Mouse (Mus musculus) myocyte (in vitro differentiated cells): ENCODE data around the gene Rsph4a. TPM values are rescaled to one million over a fixed set of nuclear protein-coding genes. Genes with fewer than 3 reads are reported as not detected.
A peak's percentile ranks its signal among the peaks of the same experiment; 100 is the strongest.

Experiments used
- H3K27me3 ChIP-seq: one replicate; pipeline ENCODE4 v1.6.1; 2011; ENCODE audit not compliant: control insufficient read depth, insufficient read depth, insufficient read length
- H3K36me3 ChIP-seq: one replicate; pipeline ENCODE4 v1.6.1; 2011; ENCODE audit not compliant: control insufficient read depth, insufficient read depth
- H3K4me2 ChIP-seq: one replicate; pipeline ENCODE4 v1.6.1; 2011; ENCODE audit warnings: low read depth, control low read depth
- H3K4me3 ChIP-seq: one replicate; pipeline ENCODE4 v1.5.1; 2011; ENCODE audit warnings: mild to moderate bottlenecking, control low read depth, moderate library complexity
- H3K79me2 ChIP-seq: one replicate; pipeline ENCODE4 v1.6.1; 2011; ENCODE audit not compliant: control insufficient read depth, insufficient read depth
- H3ac ChIP-seq: one replicate; pipeline ENCODE4 v1.6.1; 2011; ENCODE audit not compliant: control insufficient read depth, insufficient read length
- CEBPB ChIP-seq: IDR thresholded peaks from 2 replicates; pipeline ENCODE4 v1.6.1; 2011; ENCODE audit warnings: mild to moderate bottlenecking, moderate library complexity; ENCODE audit not compliant: poor library complexity, insufficient read depth, severe bottlenecking
- E2F4 ChIP-seq: IDR thresholded peaks from one replicate; pipeline ENCODE4 v1.6.1; 2011; ENCODE audit warnings: mild to moderate bottlenecking, control low read depth, moderate library complexity; ENCODE audit not compliant: insufficient read depth
- MAX ChIP-seq: IDR thresholded peaks from one replicate; pipeline ENCODE4 v1.6.1; 2011; ENCODE audit warnings: low read depth, mild to moderate bottlenecking, control low read depth
- MYOD1 ChIP-seq, 3 experiments: IDR thresholded peaks; one replicate each; pipeline ENCODE4 v1.6.1; 2011; ENCODE audit warnings: control low read depth in 2 of 3, low read depth in 2 of 3, mild to moderate bottlenecking in 2 of 3, moderate library complexity in 1 of 3; ENCODE audit not compliant: insufficient read length in 2 of 3, control insufficient read depth in 1 of 3
- MYOG ChIP-seq, 3 experiments: IDR thresholded peaks; one replicate each; pipeline ENCODE4 v1.6.1; 2011; ENCODE audit warnings: control low read depth in 2 of 3, low read depth in 2 of 3, mild to moderate bottlenecking in 2 of 3; ENCODE audit not compliant: insufficient read length in 2 of 3, control insufficient read depth in 1 of 3, insufficient read depth in 1 of 3
- POLR2A ChIP-seq: IDR thresholded peaks from one replicate; pipeline ENCODE4 v1.6.1; 2011; ENCODE audit warnings: low read depth, mild to moderate bottlenecking, control low read depth, moderate library complexity; ENCODE audit not compliant: insufficient read length
- POLR2AphosphoS2 ChIP-seq: IDR thresholded peaks from one replicate; pipeline ENCODE4 v1.6.1; 2011; ENCODE audit warnings: low read depth, control low read depth; ENCODE audit not compliant: insufficient read length
- REST ChIP-seq: IDR thresholded peaks from one replicate; pipeline ENCODE4 v1.6.1; 2011; ENCODE audit warnings: mild to moderate bottlenecking, control low read depth, moderate library complexity; ENCODE audit not compliant: insufficient read depth, insufficient read length
- SRF ChIP-seq: IDR thresholded peaks from one replicate; pipeline ENCODE4 v1.6.1; 2011; ENCODE audit warnings: low read depth; ENCODE audit not compliant: control insufficient read depth, insufficient read length
- TCF12 ChIP-seq: IDR thresholded peaks from one replicate; pipeline ENCODE4 v1.6.1; 2011; ENCODE audit warnings: mild to moderate bottlenecking, control low read depth; ENCODE audit not compliant: poor library complexity, insufficient read depth, severe bottlenecking
- TCF3 ChIP-seq: IDR thresholded peaks from one replicate; pipeline ENCODE4 v1.6.1; 2011; ENCODE audit warnings: low read depth, control low read depth; ENCODE audit not compliant: insufficient read length
- USF1 ChIP-seq: IDR thresholded peaks from one replicate; pipeline ENCODE4 v1.6.1; 2011; ENCODE audit warnings: low read depth, mild to moderate bottlenecking, control low read depth, moderate library complexity
- polyA plus RNA-seq: library from polyadenylated mRNA; unstranded; fragments of >200 nt; fragmentation: generic; extraction: Trizol; gene quantifications from one replicate; pipeline ENCODE4 v1.2.1, GENCODE M21; 2012; ENCODE audit warnings: missing spikeins

Rsph4a gene
- 0.01 TPM for polyA plus RNA-seq

DNA sequence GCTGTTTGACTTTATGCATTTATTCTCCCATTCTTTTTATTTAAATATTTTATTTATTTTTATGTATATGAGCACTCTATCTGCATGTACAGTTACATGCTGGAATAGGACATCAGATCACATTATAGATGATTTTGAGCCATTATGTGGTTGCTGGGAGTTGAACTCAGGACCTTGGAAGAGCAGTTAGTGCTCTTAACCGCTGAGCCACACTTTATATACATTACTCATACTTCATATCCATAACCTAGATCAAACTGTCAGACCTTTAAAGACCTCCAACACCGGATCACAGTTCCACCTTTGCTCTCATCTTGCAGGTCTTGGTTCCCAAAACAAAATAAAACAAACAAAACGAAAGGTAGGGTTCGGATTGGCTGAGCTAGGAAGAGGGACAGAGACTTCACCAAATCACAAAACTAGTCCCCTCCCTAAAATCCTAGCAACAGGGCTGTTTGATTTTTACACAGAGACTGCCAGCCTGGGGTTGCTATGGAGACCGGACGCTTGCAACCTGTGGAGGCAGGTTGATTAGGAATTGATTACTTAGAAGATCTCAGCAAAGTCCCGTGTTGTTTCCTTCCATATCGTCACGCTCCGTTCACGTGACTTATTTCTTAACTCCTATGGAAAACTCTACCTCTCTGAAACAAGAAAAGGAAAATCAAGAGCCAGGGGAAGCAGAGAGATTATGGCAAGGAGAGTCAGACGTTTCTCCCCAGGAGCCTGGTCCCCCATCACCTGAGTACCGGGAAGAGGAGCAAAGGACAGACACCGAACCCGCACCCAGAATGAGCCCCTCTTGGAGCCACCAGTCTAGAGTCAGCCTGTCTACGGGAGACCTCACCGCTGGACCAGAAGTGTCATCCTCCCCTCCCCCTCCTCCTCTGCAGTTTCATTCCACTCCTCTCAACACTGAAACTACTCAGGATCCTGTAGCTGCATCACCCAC is at the start of gene Rsph4a:
TSS of gene Rsph4a (plus strand) at position 582 of the 952 bp plus-strand sequence.
- Histone ChIP-seq H3K4me3 (peak within 1 kb of the TSS; percentile 11), H3K79me2 (no peaks in the 10 kb centered on the region), H3ac (no peak within 1 kb of the TSS), H3K27me3 (no peaks in the 10 kb centered on the region), H3K36me3 (no peaks in the 10 kb centered on the region), H3K4me2 (peak within 1 kb of the TSS; percentile 66)
- TF ChIP-seq TCF12 (no peak), POLR2A (no peak), USF1 (no peak), MYOG (IDR thresholded peaks at IDR 0.05; ENCODE audit: control insufficient read depth in 1 of 3, insufficient read depth in 1 of 3, insufficient read length in 2 of 3, low read depth in 2 of 3) (no peak), CEBPB (no peak), POLR2AphosphoS2 (no peak), MAX (no peak), TCF3 (no peak), MYOD1 (IDR thresholded peaks at IDR 0.05; ENCODE audit: control insufficient read depth in 1 of 3, insufficient read length in 2 of 3, low read depth in 2 of 3) (no peak), E2F4 (no peak), REST (no peak), SRF (no peak)

DNA sequence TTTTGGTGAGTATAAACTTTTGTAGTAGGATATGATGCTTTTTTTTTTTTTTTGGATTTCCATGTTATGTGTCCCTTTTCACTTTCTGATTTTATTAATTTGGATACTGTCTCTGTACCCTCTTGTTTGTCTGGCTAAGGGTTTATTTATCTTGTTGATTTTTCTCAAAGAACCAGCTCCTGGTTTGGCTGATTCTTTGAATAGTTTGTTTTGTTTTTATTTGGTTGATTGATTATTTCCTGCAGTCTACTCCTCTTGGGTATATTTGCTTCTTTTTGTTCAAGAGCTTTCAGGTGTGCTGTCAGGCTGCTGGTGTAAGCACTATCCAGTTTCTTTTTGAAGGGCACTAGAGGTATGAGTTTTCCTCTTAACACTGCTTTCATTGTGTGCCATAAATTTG is 47.5 kb upstream of the Rsph4a start, which contains the start of gene Sult3a1:
TSS of gene Sult3a1 (plus strand) at position 301 of the 400 bp plus-strand sequence.
- no peaks in the 10 kb centered on the region for H3K27me3 ChIP-seq
- TF ChIP-seq CEBPB (no peak), TCF12 (no peak), POLR2AphosphoS2 (no peak), TCF3 (no peak), SRF (no peak), E2F4 (no peak), REST (no peak), MYOG (IDR thresholded peaks at IDR 0.05; ENCODE audit: control insufficient read depth in 1 of 3, insufficient read depth in 1 of 3, insufficient read length in 2 of 3, low read depth in 2 of 3) (no peak), POLR2A (no peak), USF1 (no peak), MYOD1 (IDR thresholded peaks at IDR 0.05; ENCODE audit: control insufficient read depth in 1 of 3, insufficient read length in 2 of 3, low read depth in 2 of 3) (no peak), MAX (no peak)

DNA sequence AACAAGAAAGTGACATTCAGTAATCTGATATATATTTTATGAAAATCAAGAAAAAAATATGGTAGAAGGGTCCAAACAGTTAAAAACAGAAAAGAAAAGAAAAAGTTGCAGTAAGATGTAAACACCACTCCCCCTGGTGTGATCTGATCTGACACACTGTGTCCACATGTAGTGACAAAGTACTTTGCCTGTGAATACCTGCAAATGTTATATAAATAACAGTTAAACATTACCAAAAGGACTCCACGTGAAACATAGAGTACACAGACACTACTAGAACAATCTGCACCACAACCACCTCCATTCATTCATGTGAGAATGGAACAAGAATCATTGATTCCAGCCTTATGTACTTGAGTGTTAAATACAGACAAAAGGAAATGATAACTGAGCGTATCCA is 38.9 kb upstream of the Rsph4a start:
- no peak overlapping the region for H3K4me3 ChIP-seq
- H3ac ChIP-seq, result no peak overlapping the region
- TF ChIP-seq TCF12 (no peak), MAX (no peak), E2F4 (no peak), MYOG (IDR thresholded peaks at IDR 0.05; ENCODE audit: control insufficient read depth in 1 of 3, insufficient read depth in 1 of 3, insufficient read length in 2 of 3, low read depth in 2 of 3) (no peak), MYOD1 (IDR thresholded peaks at IDR 0.05; ENCODE audit: control insufficient read depth in 1 of 3, insufficient read length in 2 of 3, low read depth in 2 of 3) (no peak), TCF3 (no peak), POLR2A (no peak), SRF (no peak), POLR2AphosphoS2 (no peak), REST (no peak), CEBPB (no peak), USF1 (no peak)

More for the DNA sequence above, 47.5 kb upstream of the Rsph4a start, which contains the start of gene Sult3a1:
- no peak within 1 kb of the TSS for H3K4me3 ChIP-seq
- no peaks in the 10 kb centered on the region for H3K79me2 ChIP-seq
- H3ac ChIP-seq, result no peak within 1 kb of the TSS
- H3K36me3 ChIP-seq, result no peaks in the 10 kb centered on the region
- H3K4me2 ChIP-seq, result no peak within 1 kb of the TSS

DNA sequence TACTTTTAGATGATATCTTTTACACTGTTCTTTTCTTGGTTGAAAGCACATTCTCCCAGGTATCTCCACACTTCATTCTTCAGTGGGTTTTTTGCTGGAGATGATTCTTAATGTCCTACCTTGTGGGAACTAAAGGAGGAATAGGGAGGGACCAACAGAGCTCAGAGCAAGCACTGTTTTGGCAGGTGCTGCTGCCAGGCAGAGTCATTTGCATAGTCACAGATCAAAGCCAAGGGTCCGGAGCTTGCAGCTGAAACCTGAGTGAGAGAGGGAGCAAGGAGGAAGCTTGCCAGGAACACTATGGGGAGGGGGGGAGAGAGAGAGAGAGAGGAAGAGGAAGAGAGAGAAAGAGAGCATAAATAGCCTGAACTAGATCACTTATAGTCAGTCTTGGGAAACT is 34.5 kb upstream of the Rsph4a start:
- Histone ChIP-seq H3K79me2 (no peaks in the 10 kb centered on the region), H3K36me3 (no peaks in the 10 kb centered on the region), H3ac (no peak overlapping the region), H3K27me3 (no peaks in the 10 kb centered on the region), H3K4me3 (no peak overlapping the region), H3K4me2 (no peak overlapping the region)
- TF ChIP-seq TCF12 (no peak), POLR2AphosphoS2 (no peak), TCF3 (no peak), SRF (no peak), POLR2A (no peak), E2F4 (no peak), MAX (no peak), MYOD1 (IDR thresholded peaks at IDR 0.05; ENCODE audit: control insufficient read depth in 1 of 3, insufficient read length in 2 of 3, low read depth in 2 of 3) (no peak), CEBPB (no peak), MYOG (IDR thresholded peaks at IDR 0.05; ENCODE audit: control insufficient read depth in 1 of 3, insufficient read depth in 1 of 3, insufficient read length in 2 of 3, low read depth in 2 of 3) (no peak)

More for the DNA sequence above, 38.9 kb upstream of the Rsph4a start:
- no peak overlapping the region for H3K4me2 ChIP-seq
- no peaks in the 10 kb centered on the region for H3K79me2 ChIP-seq
- H3K36me3 ChIP-seq, result no peaks in the 10 kb centered on the region
- H3K27me3 ChIP-seq, result no peaks in the 10 kb centered on the region
